Mouse (Mus musculus) heart, embryonic 13.5 days (tissue): Measurements from ENCODE around the gene Abcg8. TPM values are rescaled to one million over a fixed set of nuclear protein-coding genes. Genes with fewer than 3 reads are reported as not detected.
A peak's percentile ranks its signal among the peaks of the same experiment; 100 is the strongest.

ENCODE experiments used
- ATAC-seq: fragments of 200-750 bp; cut with Nextera tagmentation; 2 replicates; pipeline ENCODE4 v1.8.0; 2017; ENCODE audit warnings: moderate TSS enrichment; ENCODE audit not compliant: insufficient number of reproducible peaks, low FRiP score, low TSS enrichment; ENCODE audit errors: extremely low read depth
- H3K27ac ChIP-seq: fragments of 300-500 bp; sonication (generic); replicated peaks from 2 replicates; pipeline ENCODE4 v1.5.1; 2015; ENCODE audit warnings: moderate library complexity, mild to moderate bottlenecking, inconsistent platforms
- H3K27me3 ChIP-seq: fragments of 300-500 bp; sonication (generic); replicated peaks from 2 replicates; pipeline ENCODE4 v1.6.1; 2015; ENCODE audit warnings: mild to moderate bottlenecking, inconsistent platforms
- H3K36me3 ChIP-seq: fragments of 300-500 bp; sonication (generic); 2 replicates; pipeline ENCODE4 v1.6.1; 2015; ENCODE audit warnings: mild to moderate bottlenecking, inconsistent platforms
- H3K4me1 ChIP-seq: fragments of 300-500 bp; sonication (generic); 2 replicates; pipeline ENCODE4 v1.6.1; 2015; ENCODE audit warnings: inconsistent platforms
- H3K4me2 ChIP-seq: fragments of 300-500 bp; sonication (generic); 2 replicates; pipeline ENCODE4 v1.6.1; 2015; ENCODE audit warnings: inconsistent platforms, mild to moderate bottlenecking, moderate library complexity
- H3K4me3 ChIP-seq: fragments of 300-500 bp; sonication (generic); 2 replicates; pipeline ENCODE4 v1.5.1; 2015; ENCODE audit warnings: moderate library complexity, mild to moderate bottlenecking, inconsistent platforms
- H3K9ac ChIP-seq: fragments of 300-500 bp; sonication (generic); 2 replicates; pipeline ENCODE4 v1.6.1; 2015; ENCODE audit warnings: inconsistent platforms, mild to moderate bottlenecking, moderate library complexity
- H3K9me3 ChIP-seq: fragments of 300-500 bp; sonication (generic); 2 replicates; pipeline ENCODE4 v1.6.1; 2016; ENCODE audit warnings: inconsistent platforms
- WGBS: fragments of 180-500 bp; shearing (Covaris S2); methylation state at CpG from one replicate; pipeline ENCODE4 v1.1.7; 2015; ENCODE audit warnings: mixed read lengths; 5-methylcytosine and 5-hydroxymethylcytosine counted together
- polyA plus RNA-seq: library from polyadenylated mRNA; unstranded; fragments of >200 nt; fragmentation: Nextera tagmentation; extraction: Ambion mirVana; gene quantifications from 2 replicates; pipeline ENCODE4 v1.2.1, GENCODE M21; 2015

Gene Abcg8
- 0.10 TPM in 1 of 2 replicates, not detected in the other for polyA plus RNA-seq

DNA sequence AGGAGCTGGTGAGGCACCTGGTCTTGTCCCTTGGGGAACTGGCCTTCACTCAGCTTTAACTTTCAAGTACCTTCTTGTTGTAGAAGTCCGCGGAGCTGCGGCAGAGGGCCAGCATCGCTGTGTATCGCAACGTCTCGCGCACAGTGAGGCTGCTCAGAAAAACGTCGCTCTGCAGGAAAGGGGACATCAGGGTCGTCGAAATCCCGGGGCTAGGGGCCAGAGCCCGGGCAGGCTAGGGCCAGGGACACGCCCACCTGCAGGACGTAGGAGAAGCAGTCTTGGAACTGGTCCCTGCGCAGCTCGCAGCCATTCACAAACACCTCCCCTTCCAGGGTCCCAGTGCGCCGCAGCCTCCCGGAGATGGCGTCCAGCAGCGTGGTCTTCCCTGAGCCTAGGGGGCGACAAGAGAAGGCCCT, at the start of gene Abcg8:
Gene Abcg8 (plus strand): TSS at position 352 of the 416 bp plus-strand sequence.
- 1% methylated on average over 24 of the region's 24 CpGs for WGBS

DNA sequence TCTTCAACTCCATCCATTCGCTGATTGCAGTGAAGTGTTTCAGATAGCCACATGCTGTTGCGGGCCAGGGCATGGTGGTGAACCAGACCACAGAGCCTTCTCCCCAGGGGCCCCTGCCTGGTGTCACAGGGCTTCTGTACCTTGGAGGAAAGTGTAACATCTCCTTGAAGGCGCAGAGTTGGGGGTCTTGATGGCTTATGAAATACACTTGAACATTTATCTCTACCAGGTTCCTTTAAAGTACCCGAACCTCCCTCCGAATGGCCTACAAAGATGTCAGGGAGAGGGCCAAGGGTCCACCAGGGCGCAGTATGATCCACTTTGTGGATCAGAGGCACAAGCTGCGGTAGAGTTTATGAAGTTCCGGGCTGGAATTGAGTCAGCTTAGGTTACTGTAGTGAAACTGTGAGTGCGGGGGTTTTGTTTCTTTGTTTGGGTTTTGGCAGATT, 49.2 kb upstream of the Abcg8 start:
- ATAC-seq: no peak
- Histone ChIP-seq H3K27ac (no peak overlapping the region), H3K9me3 (no peaks in the 10 kb centered on the region), H3K4me1 (0 out of 2 replicates have a peak, but pooled peaks cover 5% of the 10 kb centered on the region), H3K36me3 (no peaks in the 10 kb centered on the region), H3K4me2 (peak overlapping the region; percentile 76), H3K4me3 (peak overlapping the region; percentile 67), H3K9ac (peak overlapping the region; percentile 79), H3K27me3 (no peaks in the 10 kb centered on the region)
- WGBS: 36% methylated on average over 9 of the region's 9 CpGs

More for the DNA sequence above, at the start of gene Abcg8:
- Histone ChIP-seq H3K36me3 (no peaks in the 10 kb centered on the region), H3K9me3 (no peaks in the 10 kb centered on the region), H3K4me1 (0 out of 2 replicates have a peak, but pooled peaks cover 13% of the 10 kb centered on the region), H3K27me3 (peaks cover 25% of the 10 kb centered on the region), H3K27ac (no peak within 1 kb of the TSS), H3K9ac (peak within 1 kb of the TSS; percentile 74), H3K4me2 (peak within 1 kb of the TSS; percentile 91), H3K4me3 (peak within 1 kb of the TSS; percentile 52)
- no peak for ATAC-seq

DNA sequence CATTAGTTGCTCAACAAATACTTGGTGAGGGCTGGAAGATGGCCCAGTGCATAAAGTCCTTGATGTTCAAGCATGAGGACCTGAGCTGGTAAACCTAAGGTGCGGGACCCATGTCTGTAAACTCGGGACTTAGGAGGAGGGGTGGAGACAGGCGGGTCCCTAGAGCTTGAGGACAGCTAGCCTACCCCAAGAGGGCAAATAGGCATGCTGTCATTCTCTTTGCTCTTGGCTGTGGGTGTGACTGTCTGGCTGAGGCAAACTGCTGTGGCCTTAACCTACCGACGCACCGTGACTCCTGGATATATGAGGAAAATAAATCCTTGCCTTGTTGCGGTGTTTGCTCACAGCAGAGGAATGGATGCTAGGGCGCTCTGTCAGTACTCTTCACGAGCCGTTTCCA, 48.4 kb upstream of the Abcg8 start:
- no peak for ATAC-seq
- Histone ChIP-seq H3K9ac (no peak overlapping the region), H3K4me3 (no peak overlapping the region), H3K27ac (no peak overlapping the region), H3K36me3 (no peaks in the 10 kb centered on the region), H3K4me2 (no peak overlapping the region), H3K27me3 (no peaks in the 10 kb centered on the region), H3K9me3 (no peaks in the 10 kb centered on the region), H3K4me1 (0 out of 2 replicates have a peak, but pooled peaks cover 5% of the 10 kb centered on the region)
- WGBS: 83% methylated on average over 10 of the region's 10 CpGs

DNA sequence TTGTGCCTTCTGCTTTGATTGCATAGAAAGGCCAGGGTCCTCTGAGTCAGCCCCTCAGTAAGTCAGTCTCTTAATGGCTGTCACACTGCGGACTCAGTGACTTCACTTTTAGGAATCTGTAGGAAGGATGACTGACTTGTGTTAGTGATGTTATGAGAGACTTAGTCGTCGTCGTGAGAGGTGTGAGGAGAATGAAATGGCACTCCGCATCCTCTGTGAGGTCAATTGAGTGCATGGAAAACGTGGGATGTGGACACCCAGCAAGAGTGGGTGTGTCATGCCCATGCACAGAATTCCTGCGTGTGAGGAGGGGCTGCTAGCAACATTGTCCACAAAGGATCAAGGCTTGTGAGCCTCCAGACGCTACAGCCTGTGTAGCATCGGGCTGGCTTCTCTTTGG, 47.5 kb upstream of the Abcg8 start:
- Histone ChIP-seq H3K9ac (no peak overlapping the region), H3K4me1 (0 out of 2 replicates have a peak, but pooled peaks cover 5% of the 10 kb centered on the region), H3K9me3 (no peaks in the 10 kb centered on the region), H3K27ac (no peak overlapping the region), H3K4me3 (no peak overlapping the region), H3K27me3 (no peaks in the 10 kb centered on the region), H3K4me2 (no peak overlapping the region), H3K36me3 (no peaks in the 10 kb centered on the region)
- ATAC-seq: no peak
- 70% methylated on average over 9 of the region's 9 CpGs for WGBS

DNA sequence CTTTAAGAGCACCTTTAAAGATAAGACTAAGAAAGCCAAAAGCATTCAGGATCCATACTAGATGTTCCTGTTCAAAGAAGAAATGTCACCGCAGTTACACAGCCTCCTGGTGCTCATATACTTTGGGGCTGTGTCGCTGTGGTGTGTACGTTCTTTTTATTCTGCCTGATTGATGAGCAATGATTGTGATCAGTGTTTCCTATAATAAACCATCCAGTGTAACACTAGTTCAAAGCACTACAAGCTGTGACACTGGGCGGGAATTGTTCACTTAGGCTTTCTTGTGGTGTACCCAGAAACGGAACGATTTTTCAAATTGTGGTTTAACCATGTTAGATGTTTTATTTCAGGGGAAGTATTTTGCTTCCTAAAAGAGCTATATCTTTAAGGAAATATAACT, 44.3 kb upstream of the Abcg8 start:
- Histone ChIP-seq H3K9ac (no peak overlapping the region), H3K4me1 (0 out of 2 replicates have a peak, but pooled peaks cover 3% of the 10 kb centered on the region), H3K36me3 (no peaks in the 10 kb centered on the region), H3K27ac (no peak overlapping the region), H3K4me3 (no peak overlapping the region), H3K9me3 (no peaks in the 10 kb centered on the region), H3K4me2 (no peak overlapping the region), H3K27me3 (no peaks in the 10 kb centered on the region)
- ATAC-seq: no peak
- 88% methylated on average over 6 of the region's 6 CpGs for WGBS

DNA sequence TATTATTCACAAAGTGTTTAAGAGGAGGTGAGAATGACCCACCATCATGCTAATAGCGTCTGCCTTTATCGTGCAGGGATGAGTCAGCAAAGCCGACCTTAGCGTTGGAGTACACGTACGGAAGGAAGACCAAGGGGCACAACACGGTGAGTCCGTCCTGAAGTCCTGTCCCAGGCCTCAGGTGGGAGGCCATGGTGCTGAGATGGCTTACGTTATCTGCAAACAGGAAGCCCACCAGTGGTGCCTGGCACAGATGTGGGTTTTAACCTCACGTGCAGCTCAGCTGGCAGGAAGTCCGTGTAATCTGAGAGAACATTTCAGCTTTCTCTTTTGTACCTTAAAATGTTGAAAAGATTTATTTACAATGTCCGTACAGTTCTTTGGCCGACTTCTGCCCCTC, 42.7 kb upstream of the Abcg8 start:
- Histone ChIP-seq H3K27ac (no peak overlapping the region), H3K9ac (no peak overlapping the region), H3K4me2 (no peak overlapping the region), H3K36me3 (no peaks in the 10 kb centered on the region), H3K9me3 (no peaks in the 10 kb centered on the region), H3K4me3 (no peak overlapping the region), H3K27me3 (no peaks in the 10 kb centered on the region), H3K4me1 (no peaks in the 10 kb centered on the region)
- ATAC-seq: no peak
- 74% methylated on average over 13 of the region's 13 CpGs for WGBS

DNA sequence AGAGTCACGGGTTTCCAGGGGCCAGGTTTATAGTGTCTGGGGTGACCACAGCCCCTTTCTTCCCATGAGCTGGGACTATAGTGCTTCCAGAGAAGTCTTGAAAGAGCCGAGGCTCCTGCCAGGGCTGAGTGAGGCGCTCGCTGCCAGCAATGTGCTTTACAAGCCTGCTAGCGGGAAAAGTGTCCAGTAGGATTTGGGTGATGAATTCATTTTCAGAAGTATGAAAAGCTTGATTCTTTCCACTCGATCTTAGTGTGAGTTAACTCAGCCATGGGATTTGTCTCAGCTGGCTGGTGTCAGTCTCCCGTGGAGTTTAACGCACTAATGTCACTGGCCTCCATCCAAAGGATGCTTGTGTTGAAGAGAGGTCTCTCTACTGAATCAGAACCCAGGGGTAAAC, 39.8 kb upstream of the Abcg8 start:
- no peak overlapping the region for H3K9ac ChIP-seq
- H3K4me2 ChIP-seq: no peak overlapping the region
- no peak for ATAC-seq
- no peak overlapping the region for H3K27ac ChIP-seq
- 60% methylated on average over 8 of the region's 8 CpGs for WGBS
- H3K4me1 ChIP-seq: no peaks in the 10 kb centered on the region
- H3K27me3 ChIP-seq: no peaks in the 10 kb centered on the region
- no peaks in the 10 kb centered on the region for H3K36me3 ChIP-seq
- H3K9me3 ChIP-seq: no peaks in the 10 kb centered on the region
- H3K4me3 ChIP-seq: no peak overlapping the region

DNA sequence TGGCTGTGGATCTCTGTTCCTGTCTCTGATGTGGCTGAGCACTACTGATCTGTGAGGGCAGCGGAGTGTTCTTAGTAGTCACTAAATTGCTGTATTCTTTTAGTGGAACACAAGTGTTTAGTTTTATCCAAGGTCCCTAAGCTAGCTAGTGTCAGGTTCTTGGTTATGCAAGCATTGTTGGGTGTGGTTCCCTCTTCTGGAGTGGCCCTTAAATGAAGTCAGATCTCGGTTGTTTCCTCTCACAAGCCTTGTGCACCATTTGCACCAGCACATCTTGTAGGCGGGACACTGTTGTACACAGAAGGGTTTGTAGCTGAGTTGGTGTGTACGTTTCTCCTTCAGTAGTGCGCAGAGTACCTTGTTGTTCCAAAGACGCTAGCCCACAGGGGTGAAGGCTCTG, 38.1 kb upstream of the Abcg8 start:
- Histone ChIP-seq H3K4me2 (no peak overlapping the region), H3K9ac (no peak overlapping the region), H3K27me3 (no peaks in the 10 kb centered on the region), H3K4me3 (no peak overlapping the region), H3K36me3 (no peaks in the 10 kb centered on the region), H3K27ac (no peak overlapping the region), H3K9me3 (no peaks in the 10 kb centered on the region), H3K4me1 (peaks cover 3% of the 10 kb centered on the region)
- ATAC-seq: no peak
- WGBS: 87% methylated on average over 6 of the region's 6 CpGs

DNA sequence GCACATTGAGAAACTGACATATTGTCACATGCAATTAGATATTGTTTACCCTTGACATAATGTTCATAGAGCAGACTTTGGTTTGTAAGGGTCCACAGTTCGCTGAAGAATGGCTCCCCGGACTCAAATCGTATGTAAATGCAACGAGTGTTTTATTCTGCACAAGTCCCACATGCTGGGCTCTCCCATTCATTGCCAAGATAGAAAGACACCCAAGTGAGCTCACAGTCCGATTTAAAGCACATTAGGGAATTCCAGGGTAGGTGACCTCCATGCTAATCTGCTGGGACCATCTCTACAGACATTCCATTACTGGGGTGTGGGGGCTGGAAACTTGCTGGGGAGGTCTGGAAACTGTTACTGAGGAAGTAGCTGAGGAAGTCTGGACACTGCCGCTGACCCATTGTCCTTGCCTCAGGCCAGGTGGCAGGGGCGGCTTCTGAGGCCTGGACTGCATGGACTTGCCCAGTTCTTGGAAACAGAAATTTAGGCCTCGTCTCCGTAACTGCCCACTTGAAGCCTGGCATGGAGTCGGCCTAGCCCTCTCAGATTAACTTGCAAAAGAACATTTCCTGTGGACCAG, 36.2 kb upstream of the Abcg8 start:
- Histone ChIP-seq H3K36me3 (no peaks in the 10 kb centered on the region), H3K27ac (no peak overlapping the region), H3K9me3 (no peaks in the 10 kb centered on the region), H3K4me3 (no peak overlapping the region), H3K9ac (no peak overlapping the region), H3K4me1 (peaks cover 21% of the 10 kb centered on the region), H3K27me3 (no peaks in the 10 kb centered on the region), H3K4me2 (no peak overlapping the region)
- WGBS: 64% methylated on average over 10 of the region's 10 CpGs
- no peak for ATAC-seq

DNA sequence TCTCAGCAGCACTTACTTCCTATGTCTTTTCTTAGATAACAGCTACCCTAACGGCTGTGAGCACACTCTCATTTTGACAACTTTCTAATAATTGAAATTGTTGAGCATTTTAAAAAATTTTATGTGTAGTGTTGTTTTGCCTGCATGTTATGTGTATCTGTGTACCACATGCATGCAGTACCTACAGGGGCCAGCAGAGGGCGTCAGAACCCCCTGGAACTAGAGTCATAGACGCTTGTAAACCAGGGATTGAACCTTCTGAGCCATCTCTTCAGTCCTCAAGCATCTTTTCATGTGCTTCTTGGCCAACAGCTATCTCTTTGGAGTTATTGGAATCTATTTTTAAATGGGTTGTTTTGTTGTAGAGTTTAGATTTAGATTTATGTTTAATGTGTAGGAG, 34.2 kb upstream of the Abcg8 start:
- Histone ChIP-seq H3K4me1 (peaks cover 28% of the 10 kb centered on the region), H3K9ac (no peak overlapping the region), H3K36me3 (no peaks in the 10 kb centered on the region), H3K4me2 (no peak overlapping the region), H3K4me3 (no peak overlapping the region), H3K9me3 (no peaks in the 10 kb centered on the region), H3K27ac (no peak overlapping the region), H3K27me3 (no peaks in the 10 kb centered on the region)
- ATAC-seq: no peak
- WGBS: 33% methylated on average over 3 of the region's 3 CpGs

DNA sequence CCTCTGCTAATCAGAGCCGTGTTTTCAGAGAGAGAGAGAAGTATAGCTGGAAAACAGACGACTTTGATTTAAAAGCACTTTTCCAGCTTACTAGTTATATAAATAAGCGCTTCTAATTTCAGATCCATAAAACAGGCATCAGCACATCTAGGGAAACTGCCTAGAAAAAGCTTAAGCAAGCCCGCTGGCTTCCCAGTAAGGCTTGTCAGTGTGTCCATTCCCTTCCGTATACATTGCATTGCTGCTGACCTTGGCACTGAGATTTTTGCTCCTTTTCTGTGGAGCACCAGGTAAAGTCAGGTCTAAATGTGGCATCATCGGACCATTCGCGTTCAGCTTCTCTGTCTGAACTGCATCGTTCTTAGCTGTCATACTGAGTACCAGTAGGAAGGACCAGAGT, 33.8 kb upstream of the Abcg8 start:
- peaks cover 28% of the 10 kb centered on the region for H3K4me1 ChIP-seq

More for the DNA sequence above, 33.8 kb upstream of the Abcg8 start:
- no peak for ATAC-seq
- Histone ChIP-seq H3K9me3 (no peaks in the 10 kb centered on the region), H3K27me3 (no peaks in the 10 kb centered on the region), H3K36me3 (no peaks in the 10 kb centered on the region), H3K27ac (no peak overlapping the region), H3K4me2 (no peak overlapping the region), H3K4me3 (no peak overlapping the region), H3K9ac (no peak overlapping the region)
- 83% methylated on average over 9 of the region's 9 CpGs for WGBS
